Mouse (Mus musculus) A20 (cell line): ENCODE measurements around the gene Mettl22.

ENCODE experiments used
- DNase-seq: peaks from one replicate; pipeline ENCODE4 v3.0.0-alpha.2; 2011; ENCODE audit warnings: low read depth, low spot score

Mettl22 gene

GRCm38 (mm10) chr16:8470603-8471481 is at the start of gene Mettl22:
TSS of gene Mettl22 (plus strand) at chr16:8470788.
- peak; percentile 94 for DNase-seq

DNA sequence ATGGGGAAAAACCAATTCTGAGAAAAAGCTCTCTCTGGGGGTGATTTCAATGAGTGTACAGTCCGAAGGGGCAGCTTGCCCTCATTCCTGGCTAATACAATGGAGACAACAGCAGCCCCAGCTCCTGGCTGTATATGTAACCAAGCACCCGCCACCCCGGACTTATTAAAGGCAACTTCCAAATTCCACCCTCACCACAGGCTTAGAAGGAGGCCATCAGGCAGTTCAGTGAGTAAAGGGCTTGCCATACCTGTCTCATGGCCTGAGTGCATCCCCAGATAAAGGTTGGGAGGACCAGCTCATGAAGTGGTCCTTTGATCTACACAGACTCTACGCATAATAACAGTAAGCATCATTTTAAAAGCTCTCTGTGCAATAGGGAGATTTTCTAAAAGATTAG is 49.7 kb upstream of the Mettl22 start:
- no peak for DNase-seq

DNA sequence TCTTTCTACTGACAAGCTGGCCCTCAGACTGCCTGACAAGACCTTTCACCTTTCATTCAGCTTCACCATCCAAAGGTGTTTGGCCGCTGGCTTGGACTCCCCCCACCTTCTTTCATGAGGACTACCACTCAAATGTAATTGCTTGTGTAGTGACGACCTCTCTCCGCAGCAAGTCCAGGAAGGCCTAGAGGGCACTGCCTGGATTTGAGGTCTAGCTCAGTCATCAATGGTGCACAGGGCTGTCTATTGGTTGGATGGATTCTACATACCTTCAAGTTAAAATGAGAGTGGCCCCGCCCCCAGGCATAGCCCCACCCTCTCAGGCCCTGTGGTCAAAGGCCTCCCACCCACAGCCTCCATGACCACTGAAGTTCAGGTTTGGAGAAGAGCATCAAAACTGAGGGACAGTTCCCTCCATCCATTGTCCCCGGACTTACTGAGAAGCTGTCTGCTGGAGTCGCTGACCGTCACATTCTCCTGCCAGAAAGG is 46.9 kb upstream of the Mettl22 start:
- no peak for DNase-seq

DNA sequence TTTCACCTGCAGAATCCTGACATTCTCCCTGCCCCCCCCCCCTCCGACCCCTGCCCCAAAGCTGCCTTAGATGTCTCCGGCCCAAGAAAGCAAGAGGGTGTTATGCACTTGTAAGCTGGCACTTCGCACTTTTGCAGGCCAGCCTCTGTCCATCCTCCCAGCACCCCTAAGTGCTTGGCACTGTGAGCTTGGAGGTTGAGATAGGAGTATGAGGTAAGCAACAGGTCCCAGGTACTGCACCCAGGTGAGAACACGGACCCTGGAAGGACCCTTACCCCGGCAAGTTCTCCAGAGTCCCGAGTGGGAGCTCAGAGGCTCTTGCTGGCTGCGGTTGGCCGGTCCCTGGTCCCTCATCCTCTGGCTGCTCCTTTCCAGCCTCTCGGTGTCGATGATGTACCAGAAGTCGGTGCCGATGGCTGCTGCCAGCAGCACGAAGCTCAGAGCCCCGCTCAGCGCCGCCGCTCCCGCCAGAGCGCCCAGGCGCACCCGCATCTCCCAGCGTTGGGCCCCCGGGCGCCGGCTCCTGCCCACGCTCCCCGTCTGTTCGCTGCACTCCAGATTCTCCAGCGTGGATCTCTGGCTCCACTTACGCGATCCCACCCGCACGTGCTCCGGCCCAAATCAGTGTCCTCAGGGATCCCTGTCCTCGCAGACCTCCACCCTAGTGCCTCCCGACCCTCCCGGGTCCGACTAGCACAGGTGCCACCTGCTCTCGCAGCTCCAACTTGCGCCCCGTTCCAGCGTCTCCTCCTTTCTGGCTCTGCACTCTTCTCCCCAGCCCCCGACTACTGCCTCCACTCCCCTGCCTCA is 46.2 kb upstream of the Mettl22 start:
- DNase-seq: no peak

- DNase-seq: no peak
Observed at GRCm38 (mm10) chr16:8424971-8425330, 45.6 kb upstream of the Mettl22 start, which contains the start of gene Tmem114. TSS of gene Tmem114 (minus strand) at chr16:8425136.

- DNase-seq: no peak
Observed at GRCm38 (mm10) chr16:8425736-8426135, 44.9 kb upstream of the Mettl22 start.

- no peak for DNase-seq
Observed at GRCm38 (mm10) chr16:8429531-8429930, 41.1 kb upstream of the Mettl22 start.

GRCm38 (mm10) chr16:8432616-8433015 is 38.0 kb upstream of the Mettl22 start:
- no peak for DNase-seq

DNA sequence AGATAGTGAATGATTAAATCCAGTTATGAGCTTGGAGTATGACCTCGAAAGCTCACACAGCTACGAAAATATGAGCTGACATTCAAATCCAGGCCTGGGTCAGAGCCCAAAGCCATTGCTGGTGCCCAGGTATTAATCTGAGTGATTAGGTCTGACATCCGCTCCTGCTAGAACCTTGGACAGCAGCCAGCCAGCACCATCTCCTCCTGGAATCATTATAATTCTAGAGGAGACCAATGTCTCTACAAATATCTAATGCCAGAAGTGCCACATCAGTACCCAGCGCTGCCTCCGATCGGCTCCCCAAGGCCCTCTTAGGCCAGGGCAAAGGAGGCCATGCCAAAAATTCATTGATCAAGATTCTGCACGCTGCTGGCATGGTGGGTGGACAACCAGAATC is 25.7 kb upstream of the Mettl22 start:
- DNase-seq: no peak

- no peak for DNase-seq
Observed at GRCm38 (mm10) chr16:8446256-8446655, 24.3 kb upstream of the Mettl22 start.

GRCm38 (mm10) chr16:8453301-8453700 is 17.3 kb upstream of the Mettl22 start:
- DNase-seq: no peak

DNA sequence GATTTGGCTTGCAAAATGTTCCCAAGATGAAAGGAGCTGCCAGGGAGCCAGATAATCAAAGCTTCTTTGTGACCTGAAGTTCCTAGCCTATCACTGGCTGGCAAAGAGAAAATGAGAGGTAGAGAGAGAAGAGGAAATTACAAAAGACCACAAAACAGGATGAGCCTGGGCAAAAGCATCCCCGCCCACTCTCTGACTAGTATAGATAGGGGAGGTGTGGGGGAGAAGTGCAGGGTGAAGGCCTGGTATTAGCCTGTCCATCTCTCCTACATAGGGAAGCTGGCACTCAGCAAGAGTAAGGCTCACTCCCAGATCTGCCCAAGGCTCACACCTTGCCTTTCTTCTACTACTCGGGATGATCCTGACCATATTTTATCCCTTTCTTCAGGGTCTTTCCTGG is 15.4 kb upstream of the Mettl22 start:
- DNase-seq: no peak

DNA sequence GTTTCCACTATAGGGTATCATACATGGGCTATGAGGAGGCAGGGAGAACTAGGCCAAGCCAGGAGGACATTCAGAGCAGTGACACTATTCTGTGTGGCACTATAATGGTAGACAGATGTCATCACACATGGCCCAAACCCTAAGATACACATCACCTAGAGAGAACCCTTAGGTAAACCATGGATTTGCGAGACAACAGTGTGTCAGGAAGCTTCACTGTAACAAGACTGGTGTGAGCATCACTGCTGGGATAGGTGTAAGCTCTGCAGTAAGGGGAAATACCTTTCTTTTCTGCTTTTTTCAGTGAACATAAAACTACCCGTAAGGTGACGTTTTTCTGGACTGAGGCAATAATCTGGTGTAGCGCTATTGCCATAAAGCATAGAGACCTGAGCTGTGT is 12.2 kb upstream of the Mettl22 start:
- no peak for DNase-seq

DNA sequence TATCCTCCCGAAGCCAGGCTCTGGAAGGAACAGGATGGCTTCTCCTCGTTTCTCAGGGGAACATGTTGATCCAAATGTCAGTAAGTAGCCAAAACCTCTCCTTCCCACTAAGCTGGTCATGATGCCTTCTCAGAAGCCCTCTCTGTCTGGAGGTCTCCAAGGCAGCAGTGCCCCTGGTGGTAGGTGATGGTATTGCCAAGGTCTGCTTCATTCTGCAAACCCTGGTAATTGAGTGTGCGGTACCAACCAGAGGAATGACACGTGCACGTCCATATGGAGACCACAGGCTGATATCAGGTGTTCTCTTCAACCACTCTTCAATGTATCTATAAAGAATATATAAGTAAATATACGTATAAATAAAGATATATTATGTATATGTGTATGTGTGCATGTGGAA is 11.5 kb upstream of the Mettl22 start:
- peak; percentile 60 for DNase-seq

GRCm38 (mm10) chr16:8470132-8470531 is 456 bp upstream of the Mettl22 start:
- no peak for DNase-seq

DNA sequence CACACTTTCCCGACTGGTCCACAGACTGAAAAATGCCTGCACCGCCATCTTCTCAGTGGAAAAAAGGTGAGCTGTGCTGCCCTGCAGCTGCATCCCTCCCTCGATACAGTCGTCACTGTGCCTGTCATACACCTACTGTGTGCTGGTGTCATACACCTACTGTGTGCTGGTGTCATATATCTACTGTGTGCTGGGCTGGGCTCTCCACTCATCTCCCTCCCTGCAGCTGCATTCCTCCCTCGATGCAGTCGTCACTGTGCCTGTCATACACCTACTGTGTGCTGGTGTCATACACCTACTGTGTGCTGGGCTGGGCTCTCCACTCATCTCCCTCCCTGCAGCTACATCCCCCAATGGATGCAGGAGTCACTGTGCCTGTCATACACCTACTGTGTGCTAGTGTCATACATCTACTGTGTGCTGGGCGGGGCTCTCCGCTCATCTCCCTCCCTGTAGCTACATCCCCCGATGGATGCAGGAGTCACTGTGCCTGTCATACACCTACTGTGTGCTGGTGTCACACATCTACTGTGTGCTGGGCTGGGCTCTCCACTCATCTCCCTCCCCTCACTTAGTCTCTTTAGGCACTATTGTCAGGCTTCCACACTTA is 16.9 kb downstream of the Mettl22 start:
- no peak for DNase-seq

DNA sequence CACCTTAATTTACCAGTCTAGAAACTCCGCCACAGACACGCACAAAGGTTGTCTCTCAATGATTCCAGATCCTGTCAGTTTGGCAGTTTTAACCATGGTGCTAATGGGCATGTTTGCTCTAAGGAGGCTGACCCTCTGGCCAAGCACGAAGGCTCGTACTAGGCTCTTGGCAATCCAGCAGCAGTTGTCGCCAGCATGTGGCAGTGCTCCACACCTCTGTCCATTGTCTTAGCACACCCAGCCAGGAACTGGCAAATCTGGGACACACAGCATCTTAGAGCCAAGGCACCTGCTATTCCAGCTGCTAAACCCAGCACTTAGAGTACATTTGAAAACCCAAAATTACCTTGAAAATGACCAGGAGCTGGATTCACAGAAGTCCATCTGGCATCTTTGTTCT is 18.8 kb downstream of the Mettl22 start:
- no peak for DNase-seq

DNA sequence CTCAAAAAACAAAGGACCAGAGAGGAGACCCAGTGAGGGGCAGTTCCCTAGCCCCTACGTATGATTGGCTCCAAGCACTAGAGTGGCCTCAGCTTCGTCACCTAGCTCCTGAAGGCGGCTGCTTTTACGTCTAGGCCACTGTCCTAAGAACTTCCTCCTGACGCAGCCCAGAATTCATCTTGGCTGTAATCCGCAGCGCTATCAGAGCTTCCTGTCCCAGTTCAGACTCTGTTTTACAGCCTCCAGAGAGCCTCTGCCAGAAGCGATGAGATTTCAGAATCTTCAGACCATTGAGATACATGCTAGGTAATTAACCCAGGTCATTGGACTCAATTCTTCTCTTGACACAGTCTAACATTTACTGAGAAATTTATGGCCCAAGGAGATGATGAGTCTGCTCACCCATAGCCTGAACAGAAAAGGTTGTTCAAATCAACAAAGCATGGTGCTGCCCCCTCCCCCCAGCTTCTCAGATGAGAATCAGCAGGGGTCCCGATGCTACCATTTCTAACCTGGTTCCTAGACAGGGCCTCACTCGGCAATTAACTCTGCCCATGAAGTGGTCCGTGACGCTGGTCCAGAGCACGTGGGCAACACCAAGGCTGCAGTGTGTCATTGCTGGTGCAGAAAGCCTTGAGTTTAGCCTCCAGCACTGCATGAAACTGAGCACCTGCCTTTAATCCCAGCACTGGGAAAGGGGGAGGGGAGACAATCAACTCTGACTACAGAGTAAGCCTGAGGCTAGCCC is 21.3 kb downstream of the Mettl22 start:
- no peak for DNase-seq

DNA sequence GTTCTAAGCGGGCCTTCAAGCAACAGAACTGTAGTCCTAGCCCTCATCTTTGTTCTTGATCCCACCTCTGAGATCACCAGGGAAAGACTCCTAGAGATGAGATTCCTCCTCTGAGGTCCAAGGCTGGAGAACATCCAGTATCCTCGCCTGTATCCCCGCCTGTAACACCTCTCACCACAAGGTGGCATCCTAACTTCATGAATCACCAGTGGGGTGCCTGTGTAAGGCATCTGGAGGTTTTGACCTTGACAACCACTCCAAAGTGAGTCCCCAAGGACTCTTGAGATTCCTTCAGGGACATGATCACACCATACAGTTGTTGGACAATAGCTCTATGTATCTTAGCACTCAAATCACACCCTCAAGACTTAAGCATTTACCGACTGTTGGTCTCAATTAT is 23.7 kb downstream of the Mettl22 start:
- DNase-seq: peak; percentile 61

- DNase-seq: no peak
Observed at GRCm38 (mm10) chr16:8496967-8497366, 26.4 kb downstream of the Mettl22 start.

DNA sequence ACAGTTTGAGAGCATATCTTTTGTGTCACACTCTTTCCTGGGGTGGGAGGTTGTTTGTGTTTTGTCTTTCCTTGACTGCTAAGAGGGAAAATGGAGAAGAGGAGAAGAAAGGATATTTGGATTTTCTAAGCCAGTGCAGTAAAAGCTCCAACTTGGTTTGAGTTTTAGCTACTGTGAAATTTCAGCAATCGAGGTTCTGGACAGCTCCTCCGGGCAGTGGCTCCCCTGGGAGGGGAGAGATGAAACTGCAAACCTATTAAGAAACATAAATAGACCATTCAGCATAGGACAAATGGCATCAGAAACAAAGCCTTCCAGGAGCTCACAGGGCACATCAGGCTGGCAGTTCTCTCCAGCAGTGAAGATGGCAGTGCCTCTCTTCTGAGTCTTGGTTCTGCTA is 33.7 kb downstream of the Mettl22 start:
- DNase-seq: no peak
